Mouse (Mus musculus): ENCODE results near the gene Gm15128.
"Not testable (repeated sequence)": the region's sequence is repeated elsewhere in the genome, so short reads cannot be mapped to it uniquely, and the experiment has no call there.

The Gm15128 gene

DNA sequence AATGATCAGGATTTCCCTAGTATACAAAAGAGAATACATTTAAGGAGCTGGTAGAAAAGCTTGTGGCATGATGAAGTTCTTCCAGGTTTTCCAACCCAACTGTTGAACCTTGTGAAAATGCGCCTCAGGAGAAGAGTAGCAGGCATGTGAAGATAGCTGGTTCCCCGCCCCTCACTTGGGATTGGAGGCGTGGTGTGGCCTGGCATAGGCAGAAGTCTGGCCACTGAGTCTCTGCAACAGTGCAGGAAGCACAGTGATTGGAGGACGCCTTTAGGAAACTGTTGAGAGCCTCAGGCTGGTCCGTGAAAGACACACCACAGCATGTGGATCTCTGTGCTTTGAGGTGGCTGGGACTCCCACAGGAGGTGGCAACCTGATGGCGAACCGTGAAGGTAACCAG lies at the start of gene Gm15128:
Gm15128 (plus strand) TSS at position 301 of the 400 bp plus-strand sequence.
- DNase-seq (ENCODE audit: extremely low spot score, low spot score): not testable (repeated sequence)
